Mouse (Mus musculus): ENCODE data around the gene Stac. TPM values are rescaled to one million over a fixed set of nuclear protein-coding genes. Genes with fewer than 3 reads are reported as not detected.
A peak's percentile ranks its signal among the peaks of the same experiment; 100 is the strongest.

The Stac gene
- polyA plus RNA-seq, 2 experiments, result 0.02 TPM; not detected in 1

DNA sequence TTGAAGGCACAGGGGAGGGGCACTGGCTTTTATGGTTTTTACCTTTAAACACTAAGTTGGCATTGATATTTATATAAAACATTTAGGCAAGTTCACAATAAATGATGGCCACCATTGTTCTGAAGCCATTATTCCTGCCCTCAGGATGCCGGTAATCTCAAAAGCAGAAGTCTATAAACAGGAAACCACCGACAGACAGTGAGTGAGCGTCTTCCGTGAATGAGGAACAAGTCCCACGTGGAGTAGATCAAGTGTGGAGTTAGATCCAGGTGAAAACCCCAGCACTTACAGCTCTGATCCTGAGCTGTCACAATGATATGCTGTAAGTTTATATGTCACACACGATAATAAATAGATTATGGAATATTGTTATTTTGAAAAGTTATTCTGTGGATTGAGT, 112.7 kb downstream of the Stac start:
- DNase-seq (ENCODE audit: low read depth in 3 of 3, low spot score in 3 of 3), result no peak
- Histone ChIP-seq H3K9me3 (ENCODE audit: control insufficient read depth, low read length) (no peaks in the 10 kb centered on the region), H3K4me2 (ENCODE audit: low read depth) (no peak overlapping the region), H3K4me1 (replicated peaks; ENCODE audit: control insufficient read depth in 2 of 2, insufficient read depth in 2 of 2, low read length in 1 of 2) (no peaks in the 10 kb centered on the region), H3K36me3 (replicated peaks; ENCODE audit: control insufficient read depth, insufficient read depth, low read depth) (no peaks in the 10 kb centered on the region), H3K27ac (no peak overlapping the region), H3K9ac (replicated peaks) (no peak overlapping the region), H3K4me3 (ENCODE audit: insufficient read depth in 1 of 2, low read depth in 2 of 2, low read length in 2 of 2) (no peak overlapping the region), H3K27me3 (ENCODE audit: control insufficient read depth, insufficient read depth, low read length) (no peaks in the 10 kb centered on the region)
- TF ChIP-seq CTCF (IDR thresholded peaks at IDR 0.05; ENCODE audit: low read depth) (no peak), EP300 (IDR thresholded peaks at IDR 0.05; ENCODE audit: low read depth) (no peak)
- 20% methylated on average over 6 of the region's 6 CpGs for WGBS (ENCODE audit: insufficient replicate concordance)
- ATAC-seq (ENCODE audit: insufficient read depth), result no peak

DNA sequence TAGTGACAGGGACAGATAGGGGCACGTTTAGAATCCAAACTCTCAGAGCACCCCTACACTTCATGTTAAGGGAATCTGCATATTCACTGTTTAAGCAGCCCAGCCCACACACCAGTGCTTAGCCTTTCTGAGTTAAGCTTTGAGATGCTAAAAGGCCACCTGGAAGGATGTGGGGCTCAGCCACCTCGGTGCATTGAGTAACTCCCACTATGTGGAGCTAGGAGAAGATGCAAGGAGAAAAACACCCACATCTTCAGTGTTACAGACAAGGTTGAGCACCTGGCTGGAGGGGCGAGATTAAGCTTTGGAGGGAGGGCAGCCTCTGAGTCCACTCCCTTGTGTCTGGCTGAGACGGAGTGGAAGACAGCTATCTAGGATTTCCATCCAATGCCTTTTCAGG, 114.3 kb downstream of the Stac start:
- Histone ChIP-seq H3K9ac (replicated peaks) (no peak overlapping the region), H3K27ac (no peak overlapping the region), H3K36me3 (replicated peaks; ENCODE audit: control insufficient read depth, insufficient read depth, low read depth) (no peaks in the 10 kb centered on the region), H3K9me3 (ENCODE audit: control insufficient read depth, low read length) (no peaks in the 10 kb centered on the region), H3K4me3 (ENCODE audit: insufficient read depth in 1 of 2, low read depth in 2 of 2, low read length in 2 of 2) (no peak overlapping the region), H3K27me3 (ENCODE audit: control insufficient read depth, insufficient read depth, low read length) (no peaks in the 10 kb centered on the region), H3K4me1 (replicated peaks; ENCODE audit: control insufficient read depth in 2 of 2, insufficient read depth in 2 of 2, low read length in 1 of 2) (no peaks in the 10 kb centered on the region), H3K4me2 (ENCODE audit: low read depth) (no peak overlapping the region)
- DNase-seq (ENCODE audit: low read depth in 3 of 3, low spot score in 3 of 3) (no peak), ATAC-seq (ENCODE audit: insufficient read depth) (no peak)
- WGBS (ENCODE audit: insufficient replicate concordance), result 30% methylated on average over 4 of the region's 4 CpGs
- TF ChIP-seq EP300 (IDR thresholded peaks at IDR 0.05; ENCODE audit: low read depth) (no peak), CTCF (IDR thresholded peaks at IDR 0.05; ENCODE audit: low read depth) (no peak)

DNA sequence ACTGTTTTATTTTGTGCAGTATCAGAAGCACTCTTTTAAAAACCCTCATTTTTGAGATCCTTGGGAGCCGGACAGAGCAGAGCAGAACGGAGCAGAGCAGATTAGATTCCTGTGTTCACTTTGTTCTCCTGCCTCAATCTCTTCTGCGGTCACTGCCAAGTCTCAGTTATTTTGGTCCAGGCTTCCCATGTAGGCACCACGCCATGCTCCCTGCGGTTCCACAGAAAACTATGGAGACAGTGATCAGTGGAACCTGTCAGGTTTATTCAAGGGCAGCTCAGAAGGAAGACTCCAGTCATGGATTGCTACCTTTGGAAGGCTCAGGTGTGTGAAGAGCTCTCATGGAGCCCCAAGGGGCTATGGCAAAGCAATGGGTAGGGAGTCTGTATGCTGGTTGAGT, 116.3 kb downstream of the Stac start:
- WGBS (ENCODE audit: insufficient replicate concordance), result 66% methylated on average over 5 of the region's 5 CpGs

DNA sequence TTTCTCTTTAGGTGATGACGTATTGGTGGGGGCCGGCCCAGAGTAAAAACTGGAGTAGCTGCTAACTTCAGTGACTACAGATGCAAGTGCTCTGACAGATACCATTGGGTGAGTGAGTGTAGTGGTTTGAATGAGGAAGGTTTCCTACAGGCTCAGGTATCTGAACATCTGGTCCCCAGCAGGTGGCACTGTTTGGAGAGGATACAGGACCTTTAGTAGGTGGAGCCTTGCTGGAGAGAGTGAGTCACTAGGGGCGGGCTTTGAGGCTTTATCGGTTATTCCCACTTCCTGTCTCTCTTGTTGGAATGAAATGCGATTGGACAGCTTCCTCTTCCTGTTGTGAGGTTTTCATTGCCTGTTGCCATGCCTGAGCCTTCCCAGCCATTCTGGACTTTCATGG, 118.5 kb downstream of the Stac start:
- Histone ChIP-seq H3K9ac (replicated peaks) (no peak overlapping the region), H3K27me3 (ENCODE audit: control insufficient read depth, insufficient read depth, low read length) (no peaks in the 10 kb centered on the region), H3K9me3 (ENCODE audit: control insufficient read depth, low read length) (no peaks in the 10 kb centered on the region), H3K4me1 (replicated peaks; ENCODE audit: control insufficient read depth in 2 of 2, insufficient read depth in 2 of 2, low read length in 1 of 2) (no peaks in the 10 kb centered on the region), H3K36me3 (replicated peaks; ENCODE audit: control insufficient read depth, insufficient read depth, low read depth) (no peaks in the 10 kb centered on the region), H3K27ac (no peak overlapping the region), H3K4me3 (ENCODE audit: insufficient read depth in 1 of 2, low read depth in 2 of 2, low read length in 2 of 2) (no peak overlapping the region), H3K4me2 (ENCODE audit: low read depth) (no peak overlapping the region)
- 0 out of 2 replicates have a peak, but pooled peaks have one; percentile 19 for TF ChIP-seq CTCF (IDR thresholded peaks at IDR 0.05; ENCODE audit: low read depth)
- no peak for TF ChIP-seq EP300 (IDR thresholded peaks at IDR 0.05; ENCODE audit: low read depth)
- ATAC-seq (ENCODE audit: insufficient read depth) (no peak), DNase-seq (ENCODE audit: low read depth in 3 of 3, low spot score in 3 of 3) (no peak)
- 40% methylated on average over 5 of the region's 5 CpGs for WGBS (ENCODE audit: insufficient replicate concordance)

More for the DNA sequence above, 116.3 kb downstream of the Stac start:
- ATAC-seq (ENCODE audit: insufficient read depth), result no peak
- no peaks in the 10 kb centered on the region for H3K36me3 ChIP-seq (replicated peaks; ENCODE audit: control insufficient read depth, insufficient read depth, low read depth)
- no peak overlapping the region for H3K9ac ChIP-seq (replicated peaks)
- no peak for DNase-seq (ENCODE audit: low read depth in 3 of 3, low spot score in 3 of 3)
- H3K9me3 ChIP-seq (ENCODE audit: control insufficient read depth, low read length), result no peaks in the 10 kb centered on the region
- H3K4me3 ChIP-seq (ENCODE audit: insufficient read depth in 1 of 2, low read depth in 2 of 2, low read length in 2 of 2), result no peak overlapping the region
- no peaks in the 10 kb centered on the region for H3K27me3 ChIP-seq (ENCODE audit: control insufficient read depth, insufficient read depth, low read length)
- H3K27ac ChIP-seq, result no peak overlapping the region
- no peak overlapping the region for H3K4me2 ChIP-seq (ENCODE audit: low read depth)
- TF ChIP-seq CTCF (IDR thresholded peaks at IDR 0.05; ENCODE audit: low read depth), result no peak
- no peak for TF ChIP-seq EP300 (IDR thresholded peaks at IDR 0.05; ENCODE audit: low read depth)
- no peaks in the 10 kb centered on the region for H3K4me1 ChIP-seq (replicated peaks; ENCODE audit: control insufficient read depth in 2 of 2, insufficient read depth in 2 of 2, low read length in 1 of 2)

DNA sequence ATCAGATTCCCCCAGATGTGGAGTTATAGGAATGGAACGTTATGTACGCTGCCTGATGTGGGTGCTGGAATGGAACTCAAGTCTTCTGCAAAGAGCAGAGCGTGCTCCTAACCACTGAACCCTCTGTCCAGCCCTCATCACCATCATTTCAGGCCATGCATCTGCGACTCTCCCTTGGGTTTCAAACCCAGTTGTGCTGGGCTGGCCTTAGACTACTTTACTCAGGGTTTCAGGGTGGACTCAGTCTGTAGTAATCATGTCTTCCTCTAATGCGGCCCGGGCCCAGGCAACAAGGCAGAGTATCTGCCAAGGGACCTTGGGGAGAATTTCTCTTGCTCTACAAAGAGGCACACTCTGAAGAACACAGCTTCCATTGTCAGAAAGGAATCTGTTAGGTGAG, 126.0 kb downstream of the Stac start:
- H3K27ac ChIP-seq, result no peak overlapping the region
- no peak overlapping the region for H3K4me3 ChIP-seq (ENCODE audit: insufficient read depth in 1 of 2, low read depth in 2 of 2, low read length in 2 of 2)
- no peak for TF ChIP-seq EP300 (IDR thresholded peaks at IDR 0.05; ENCODE audit: low read depth)
- H3K36me3 ChIP-seq (replicated peaks; ENCODE audit: control insufficient read depth, insufficient read depth, low read depth), result no peaks in the 10 kb centered on the region
- WGBS (ENCODE audit: insufficient replicate concordance), result 77% methylated on average over 6 of the region's 6 CpGs
- H3K27me3 ChIP-seq (ENCODE audit: control insufficient read depth, insufficient read depth, low read length), result no peaks in the 10 kb centered on the region
- H3K4me2 ChIP-seq (ENCODE audit: low read depth), result no peak overlapping the region
- no peaks in the 10 kb centered on the region for H3K9me3 ChIP-seq (ENCODE audit: control insufficient read depth, low read length)
- no peaks in the 10 kb centered on the region for H3K4me1 ChIP-seq (replicated peaks; ENCODE audit: control insufficient read depth in 2 of 2, insufficient read depth in 2 of 2, low read length in 1 of 2)
- no peak for DNase-seq (ENCODE audit: low read depth in 3 of 3, low spot score in 3 of 3)
- no peak for ATAC-seq (ENCODE audit: insufficient read depth)
- H3K9ac ChIP-seq (replicated peaks), result no peak overlapping the region

Data from liver, embryonic 14.5 days (tissue).